In genomic region chr4:45527562-45528354, GRCm38 (mm10) we compare ENCODE assay signal across 8 mouse cellular contexts. TPM values are rescaled to one million over a fixed set of nuclear protein-coding genes. Genes with fewer than 3 reads are reported as not detected.
DNase-seq lines count a peak whose midpoint lies in the region; ATAC-seq and TF ChIP-seq lines count a peak whose summit lies in the region.

No protein-coding gene starts in this region.

- TF ChIP-seq CTCF in spleen, adult 2 months (IDR thresholded peaks at IDR 0.05; ENCODE audit: extremely low read depth, insufficient read depth, insufficient read length, insufficient replicate concordance) = no peak
- peak; percentile 39 for TF ChIP-seq CTCF in forebrain, postnatal 0 days (IDR thresholded peaks at IDR 0.05; ENCODE audit: low read depth)
- TF ChIP-seq CTCF in kidney, postnatal 0 days (IDR thresholded peaks at IDR 0.05; ENCODE audit: low read depth) = peak; percentile 69

- TF ChIP-seq POLR2A in spleen, adult 2 months (IDR thresholded peaks at IDR 0.05; ENCODE audit: low read depth, low read length) = no peak

- 95% methylated on average over 2 of the region's 2 CpGs for WGBS in spleen, adult 2 months
- 86% methylated on average over 2 of the region's 2 CpGs for WGBS in forebrain, postnatal 0 days
- WGBS in kidney, postnatal 0 days = 86% methylated on average over 2 of the region's 2 CpGs
- 94% methylated on average over 2 of the region's 2 CpGs for WGBS in midbrain, embryonic 14.5 days

- H3K9me3 ChIP-seq in forebrain, postnatal 0 days (ENCODE audit: low read length) = no peaks in the 10 kb centered on the region
- H3K9me3 ChIP-seq in kidney, postnatal 0 days (replicated peaks; ENCODE audit: low read length) = no peaks in the 10 kb centered on the region
- H3K9me3 ChIP-seq in midbrain, embryonic 14.5 days (ENCODE audit: control insufficient read depth, low read length) = no peaks in the 10 kb centered on the region

- peaks cover 13% of the 10 kb centered on the region for H3K27me3 ChIP-seq in spleen, adult 2 months (ENCODE audit: control insufficient read depth, insufficient read depth, low read length)
- H3K27me3 ChIP-seq in forebrain, postnatal 0 days (ENCODE audit: insufficient read depth, low read length) = no peaks in the 10 kb centered on the region
- H3K27me3 ChIP-seq in kidney, postnatal 0 days (ENCODE audit: insufficient read depth, low read length) = no peaks in the 10 kb centered on the region
- peaks cover 6% of the 10 kb centered on the region; the same call in 1 of the 2 replicates for H3K27me3 ChIP-seq in midbrain, embryonic 14.5 days (ENCODE audit: control insufficient read depth, insufficient read depth, low read length)

- ATAC-seq in forebrain, postnatal 0 days = no peak
- no peak for ATAC-seq in kidney, postnatal 0 days (replicated peaks; ENCODE audit: low FRiP score, low read depth)
- no peak for ATAC-seq in midbrain, embryonic 14.5 days (ENCODE audit: low FRiP score, low TSS enrichment)

- 0 out of 2 replicates have a peak overlapping the region, but pooled peaks have one; percentile 3 for H3K4me3 ChIP-seq in spleen, adult 2 months (ENCODE audit: extremely low read depth, insufficient read depth, insufficient read length)
- H3K4me3 ChIP-seq in forebrain, postnatal 0 days (ENCODE audit: low read depth, low read length) = peak overlapping the region; percentile 84
- peak overlapping the region; percentile 69 for H3K4me3 ChIP-seq in kidney, postnatal 0 days (replicated peaks; ENCODE audit: low read depth, low read length)
- H3K4me3 ChIP-seq in midbrain, embryonic 14.5 days (replicated peaks; ENCODE audit: low read depth, low read length) = peak overlapping the region; percentile 69

- peak overlapping the region; percentile 90 for H3K4me2 ChIP-seq in forebrain, postnatal 0 days (ENCODE audit: low read depth)
- H3K4me2 ChIP-seq in kidney, postnatal 0 days (ENCODE audit: low read length) = peak overlapping the region; percentile 95
- H3K4me2 ChIP-seq in midbrain, embryonic 14.5 days (ENCODE audit: low read length) = peak overlapping the region; percentile 92

- peaks cover 6% of the 10 kb centered on the region for H3K4me1 ChIP-seq in spleen, adult 2 months (ENCODE audit: control insufficient read depth, insufficient read depth, insufficient read length)
- H3K4me1 ChIP-seq in forebrain, postnatal 0 days (ENCODE audit: insufficient read depth) = peaks cover 12% of the 10 kb centered on the region
- H3K4me1 ChIP-seq in kidney, postnatal 0 days (replicated peaks; ENCODE audit: insufficient read depth, low read length) = peaks cover 32% of the 10 kb centered on the region
- H3K4me1 ChIP-seq in midbrain, embryonic 14.5 days (ENCODE audit: control insufficient read depth, insufficient read depth, low read length) = peaks cover 41% of the 10 kb centered on the region

- peak overlapping the region; percentile 75 for H3K9ac ChIP-seq in forebrain, postnatal 0 days
- H3K9ac ChIP-seq in kidney, postnatal 0 days (ENCODE audit: low read depth, low read length) = peak overlapping the region; percentile 83
- peak overlapping the region; percentile 69; the same call in 1 of the 2 replicates for H3K9ac ChIP-seq in midbrain, embryonic 14.5 days (replicated peaks; ENCODE audit: low read length)

- H3K27ac ChIP-seq in spleen, adult 2 months (ENCODE audit: insufficient read depth, low read length) = no peak overlapping the region
- no peak overlapping the region for H3K27ac ChIP-seq in forebrain, postnatal 0 days (ENCODE audit: low read depth, low read length)
- H3K27ac ChIP-seq in kidney, postnatal 0 days = peak overlapping the region; percentile 84
- no peak overlapping the region for H3K27ac ChIP-seq in midbrain, embryonic 14.5 days (replicated peaks; ENCODE audit: low read depth, low read length)

- no peak for DNase-seq in spleen, adult 2 months (ENCODE audit: low read depth in 1 of 2, low spot score in 2 of 2)
- DNase-seq in spleen, adult 12 weeks (ENCODE audit: low spot score) = no peak
- DNase-seq in forebrain, postnatal 0 days = no peak
- DNase-seq in kidney, postnatal 0 days (ENCODE audit: low spot score) = peak; percentile 55
- DNase-seq in midbrain, embryonic 14.5 days = peak; percentile 31
- DNase-seq in frontal cortex, postnatal 10 days (ENCODE audit: low spot score in 2 of 2) = no peak
- DNase-seq in layer of hippocampus, postnatal 14 days (ENCODE audit: low spot score in 2 of 2) = no peak
- no peak for DNase-seq in retina, postnatal 1 day

- H3K36me3 ChIP-seq in spleen, adult 2 months (ENCODE audit: control insufficient read depth, insufficient read depth, low read length) = no peaks in the 10 kb centered on the region
- no peaks in the 10 kb centered on the region for H3K36me3 ChIP-seq in forebrain, postnatal 0 days (ENCODE audit: insufficient read depth)
- H3K36me3 ChIP-seq in kidney, postnatal 0 days (ENCODE audit: insufficient read depth, low read length) = no peaks in the 10 kb centered on the region
- H3K36me3 ChIP-seq in midbrain, embryonic 14.5 days (ENCODE audit: control insufficient read depth, insufficient read depth, low read length) = no peaks in the 10 kb centered on the region

RNA-seq across cellular contexts. Expression of gene Shb, which starts 4.5 kb away (rescaled TPM):
- 8.6 and 9.7 TPM in 2 replicates for polyA plus RNA-seq in spleen, adult 2 months (2012; rRNA removed)
- total RNA-seq in forebrain, postnatal 0 days (2014; rRNA removed) = 26.7 and 32.6 TPM in 2 replicates
- 8.5 and 8.6 TPM in 2 replicates for polyA plus RNA-seq in forebrain, postnatal 0 days (2015; fragmentation: Nextera tagmentation; extraction: Ambion mirVana)
- polyA plus RNA-seq in kidney, postnatal 0 days (2015; fragmentation: Nextera tagmentation; extraction: Ambion mirVana) = 5.4 and 6.6 TPM in 2 replicates
- 10.2 and 10.4 TPM in 2 replicates for polyA plus RNA-seq in midbrain, embryonic 14.5 days (2014; fragmentation: Nextera tagmentation; extraction: Ambion mirVana)
- 10 to 100 TPM; 21.5 to 24.9 TPM for total RNA-seq in layer of hippocampus, postnatal 14 days (2021)

Comparison
In these comparisons a context has a peak if more than half of its experiments do, and no peak if none do; other contexts are left out.
1. DNase-seq: peak in kidney, postnatal 0 days (single experiment) and midbrain, embryonic 14.5 days (single experiment); none in spleen, adult 2 months (0 of 2), spleen, adult 12 weeks (single experiment), forebrain, postnatal 0 days (single experiment), frontal cortex, postnatal 10 days (0 of 2), layer of hippocampus, postnatal 14 days (0 of 2) and retina, postnatal 1 day (single experiment).
2. H3K4me3 ChIP-seq: peak in every context shown above with its lines; median percentile 84 in forebrain, postnatal 0 days; 69 in kidney, postnatal 0 days; 69 in midbrain, embryonic 14.5 days; 3 in spleen, adult 2 months.
3. Peak in every context shown above with its lines, with median percentiles within 50 percentile points of each other: H3K4me2 ChIP-seq and H3K9ac ChIP-seq.